Mouse (Mus musculus) left cerebral cortex, postnatal 4 days (tissue): Measurements from ENCODE around the gene Snrpd2. TPM values are rescaled to one million over a fixed set of nuclear protein-coding genes. Genes with fewer than 3 reads are reported as not detected.
"Not testable (repeated sequence)": the region's sequence is repeated elsewhere in the genome, so short reads cannot be mapped to it uniquely, and the experiment has no call there.

ENCODE experiments used
- DNase-seq: peaks from one replicate; pipeline ENCODE4 v3.0.0-alpha.2; 2022
- intact Hi-C: fragments of 180-260 bp; cut with DNase I; formaldehyde crosslinking; loops from one replicate; pipeline ENCODE4 v1.15.1; 2025
- total RNA-seq, 2 experiments: library from RNA; stranded (reverse); gene quantifications; 2 replicates each; pipeline ENCODE4 v1.2.3; 2021

The Snrpd2 gene
- total RNA-seq, 2 experiments from 2014 or later: 126 to 130 TPM

DNA sequence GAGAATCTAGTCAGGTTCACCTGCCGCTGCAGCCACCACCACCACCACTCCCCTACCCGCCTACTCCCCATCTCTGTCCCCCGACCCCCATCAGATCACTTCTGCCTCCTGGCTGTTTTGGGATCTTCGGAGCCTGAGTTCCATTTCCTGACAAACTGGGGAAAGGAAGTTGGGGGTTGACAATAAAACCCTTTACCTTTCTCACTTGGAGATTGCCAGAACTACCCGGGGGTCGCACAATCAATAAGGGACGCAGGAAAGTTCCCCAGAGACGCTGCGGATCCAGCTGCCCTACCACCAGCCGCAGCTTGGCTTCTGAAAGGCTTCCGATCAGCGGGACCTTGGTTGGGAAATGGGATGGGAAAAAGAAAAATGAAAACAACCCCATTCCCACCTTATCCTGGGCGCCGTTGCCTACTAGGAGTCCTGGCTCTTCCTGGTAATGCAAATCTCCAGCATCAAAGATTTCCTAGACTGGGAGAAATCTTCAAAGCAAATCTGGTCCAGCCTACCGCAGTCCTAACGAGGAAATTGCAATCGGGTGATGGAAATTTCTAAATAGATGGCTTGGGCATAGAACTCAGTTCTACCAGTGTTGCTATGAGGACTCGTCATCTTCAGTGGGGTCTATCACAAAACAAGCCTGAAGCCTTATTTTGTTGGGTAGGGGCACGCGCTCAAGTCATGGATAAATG lies 1.2 kb upstream of the Snrpd2 start:
- DNase-seq: no peak
- intact Hi-C loops: no loop called here

DNA sequence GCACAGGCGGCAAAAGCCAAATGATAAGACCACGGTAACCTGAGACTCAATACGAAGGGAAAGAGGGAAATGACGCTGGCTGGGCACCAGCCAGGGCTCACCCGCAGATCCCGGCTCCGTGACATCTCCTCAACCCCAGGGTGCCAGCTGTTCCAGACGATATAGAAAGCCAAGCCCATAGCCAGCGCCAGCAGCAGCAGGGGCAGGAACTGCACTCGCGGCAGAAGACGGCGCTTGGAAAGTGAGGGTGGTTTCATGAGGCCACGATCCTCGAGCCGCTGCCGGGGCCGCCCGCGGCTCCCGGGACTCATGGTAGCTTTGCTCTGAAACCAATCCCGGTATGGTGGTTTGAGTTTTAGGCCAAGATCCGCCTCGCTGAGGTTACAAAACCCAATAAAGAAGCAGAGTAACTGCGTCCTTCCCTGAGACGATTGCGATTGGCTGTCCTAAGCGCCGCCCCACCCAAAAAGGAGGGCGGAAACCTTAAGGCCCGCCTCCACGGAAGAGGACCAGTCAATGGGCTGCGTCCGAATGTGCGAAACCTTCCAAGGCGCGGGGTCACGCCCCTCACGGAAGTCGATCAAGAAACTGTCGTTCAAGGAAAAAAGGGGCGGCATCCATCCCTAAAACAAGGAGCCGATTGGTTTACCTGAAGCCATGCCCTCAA lies 514 bp upstream of the Snrpd2 start, which contains the start of gene Qpctl:
TSS of gene Qpctl (minus strand) at position 417 of the 667 bp plus-strand sequence.
- intact Hi-C loops: no loop called here
- peak; percentile 99 for DNase-seq

DNA sequence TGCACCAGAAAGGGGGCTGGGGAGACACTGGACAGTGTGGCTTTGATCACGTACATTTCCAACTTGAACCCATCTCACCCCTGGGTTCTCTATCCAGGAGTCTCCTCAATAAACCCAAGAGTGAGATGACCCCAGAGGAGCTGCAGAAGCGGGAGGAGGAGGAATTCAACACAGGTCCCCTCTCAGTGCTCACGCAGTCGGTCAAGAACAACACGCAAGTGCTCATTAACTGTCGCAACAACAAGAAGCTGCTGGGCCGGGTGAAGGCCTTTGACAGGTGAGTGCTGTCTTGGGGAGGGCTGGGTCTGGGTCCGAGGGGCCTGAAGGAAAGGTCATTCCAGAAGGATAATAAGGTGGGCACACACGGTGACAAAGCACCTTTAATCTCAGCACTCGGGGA lies 1.6 kb downstream of the Snrpd2 start:
- DNase-seq, intact Hi-C loops: not testable (repeated sequence)

DNA sequence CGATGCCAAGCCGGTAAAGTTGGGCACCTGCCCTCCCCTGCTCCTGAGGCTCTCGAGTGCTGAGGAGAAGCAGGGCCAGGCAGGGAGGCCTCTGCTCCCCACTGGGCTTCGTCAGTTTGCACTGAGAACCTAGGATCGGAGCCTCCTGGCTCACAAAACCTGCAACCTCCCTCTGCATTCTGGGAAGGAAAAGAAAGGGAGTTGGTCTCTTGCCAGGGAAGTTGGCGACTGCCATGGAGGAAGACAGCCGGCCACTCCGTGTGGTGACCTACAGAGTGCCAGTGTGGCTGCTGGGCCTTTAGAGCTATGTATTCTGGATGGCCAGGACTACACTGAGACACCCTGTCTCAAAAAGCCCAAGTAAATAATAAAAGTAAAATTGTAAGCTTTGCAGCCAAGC lies 5.3 kb downstream of the Snrpd2 start:
- intact Hi-C loops: no loop called here

DNA sequence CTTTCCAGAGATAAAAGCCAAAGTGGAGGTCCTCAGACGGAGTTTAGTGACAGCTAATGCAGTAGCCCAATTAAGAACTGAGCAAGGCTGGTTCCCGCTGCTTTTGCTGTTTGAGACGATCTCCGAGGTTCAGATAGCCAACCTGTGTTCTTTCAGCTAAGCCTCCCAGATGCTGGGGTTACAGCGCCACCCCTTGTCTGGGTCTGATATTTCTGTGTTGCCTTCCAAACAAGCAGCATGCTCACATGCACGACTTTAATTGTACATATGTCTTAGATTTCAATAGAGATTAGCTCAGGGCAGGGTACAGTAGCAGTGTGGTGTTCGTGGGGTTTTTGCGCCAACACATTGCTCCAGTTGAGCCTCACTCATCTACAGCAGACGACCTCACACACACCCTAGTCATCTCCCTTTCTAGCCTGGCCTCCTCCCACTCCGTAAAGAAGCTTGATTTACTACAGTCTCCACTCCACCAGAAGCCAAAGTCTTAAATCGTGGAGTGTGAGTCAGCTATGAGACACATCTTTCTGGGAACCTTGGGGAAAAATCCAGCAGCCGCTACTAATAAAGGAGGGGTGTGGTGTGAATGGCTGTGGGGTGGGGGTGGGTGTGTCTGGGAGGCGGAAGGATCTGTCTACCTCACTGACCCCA lies 6.4 kb downstream of the Snrpd2 start:
- intact Hi-C loops: no loop called here
- no peak for DNase-seq

More for the DNA sequence above, 5.3 kb downstream of the Snrpd2 start:
- DNase-seq: no peak

DNA sequence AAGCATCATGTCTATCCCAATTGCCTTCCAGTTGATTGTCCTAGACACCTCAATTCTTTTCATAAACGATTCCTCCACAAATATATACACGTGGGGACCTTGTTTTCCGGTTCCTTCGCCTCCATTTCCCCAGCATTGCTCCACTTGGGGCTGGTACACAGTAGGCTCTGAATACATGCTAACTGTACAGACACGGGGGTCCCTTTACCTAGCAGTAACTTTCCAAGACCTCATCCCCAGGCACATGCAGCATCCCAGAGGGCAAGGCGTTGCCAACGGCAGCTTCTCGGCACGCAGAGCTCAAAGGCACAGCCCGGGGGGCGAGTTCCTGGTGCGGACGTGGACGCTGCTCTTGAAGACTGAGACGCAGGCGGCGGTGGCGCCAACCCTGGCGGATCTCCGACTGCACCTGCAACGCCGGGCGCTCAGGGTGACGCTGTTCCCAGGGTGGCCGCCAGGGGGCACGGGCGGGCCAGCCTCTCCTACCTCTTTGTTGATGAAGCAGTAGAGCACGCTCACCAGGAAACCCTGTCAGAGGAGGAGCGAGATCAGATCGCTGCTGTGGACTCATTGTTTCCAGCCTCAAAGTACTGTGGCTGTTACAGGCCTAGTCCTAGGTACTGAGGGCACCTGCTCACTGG lies 7.8 kb downstream of the Snrpd2 start:
- intact Hi-C loops: no loop called here

DNA sequence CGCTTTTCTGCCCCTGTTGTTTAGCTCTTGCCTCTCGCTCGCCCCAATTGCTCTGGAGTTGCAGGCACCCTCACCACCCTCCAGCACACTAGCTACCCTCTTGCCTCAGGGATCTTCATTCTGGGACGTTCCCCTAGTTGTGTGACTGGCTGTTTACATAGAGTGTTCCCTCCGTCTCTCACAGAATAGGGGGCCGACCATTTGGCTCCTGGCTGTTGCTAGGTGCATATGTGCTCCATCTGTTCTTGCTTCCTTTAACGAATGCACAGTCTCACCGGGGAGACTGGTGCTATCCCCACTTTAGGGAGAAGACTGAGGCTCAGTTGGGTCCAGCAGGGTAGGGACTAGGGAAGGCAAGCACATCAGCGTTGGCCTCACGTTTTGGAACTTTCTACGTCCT lies 9.1 kb downstream of the Snrpd2 start:
- intact Hi-C loops: no loop called here
- DNase-seq: no peak

More for the DNA sequence above, 7.8 kb downstream of the Snrpd2 start:
- DNase-seq: peak; percentile 93

DNA sequence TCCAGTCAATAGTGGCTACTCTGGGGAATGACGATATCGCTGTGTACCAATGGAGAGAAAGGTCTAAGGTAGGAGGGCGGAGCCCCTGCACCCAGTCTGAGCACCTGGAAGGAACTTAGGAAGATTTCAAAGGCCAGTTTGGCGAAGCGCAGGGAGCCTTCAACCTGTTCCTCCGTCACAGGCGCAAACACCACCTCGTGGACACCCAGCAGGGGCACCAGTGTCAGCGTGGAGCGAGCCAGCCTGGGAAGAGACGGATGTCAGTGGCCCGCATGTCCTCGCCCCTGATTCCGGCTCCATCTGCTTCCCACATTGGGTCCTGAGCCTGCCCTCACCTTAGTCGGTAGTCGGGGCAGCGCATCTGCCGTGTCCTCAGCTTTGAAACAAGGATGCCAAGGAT lies 9.9 kb downstream of the Snrpd2 start:
- intact Hi-C loops: no loop called here
- no peak for DNase-seq

DNA sequence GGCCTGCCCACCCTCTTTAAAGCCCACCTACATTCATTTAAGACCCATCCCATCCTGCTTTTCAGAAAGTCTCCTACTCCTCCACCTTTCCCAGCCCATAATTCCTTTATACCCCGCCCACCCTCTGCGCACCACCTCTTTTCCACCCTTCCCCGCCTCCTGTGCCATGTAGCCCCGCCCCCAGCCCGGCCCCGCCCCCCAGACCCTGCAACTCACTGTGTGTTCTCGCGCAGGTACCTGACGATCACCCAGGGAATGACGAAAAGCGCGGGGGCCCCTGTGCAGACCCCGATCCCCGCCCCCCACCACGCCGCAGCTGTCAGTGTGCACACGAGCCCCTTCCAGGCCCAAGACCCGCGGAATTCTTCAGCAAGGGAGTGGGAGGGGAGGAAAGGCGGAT lies 10.6 kb downstream of the Snrpd2 start:
- intact Hi-C loops: no loop called here
- no peak for DNase-seq

DNA sequence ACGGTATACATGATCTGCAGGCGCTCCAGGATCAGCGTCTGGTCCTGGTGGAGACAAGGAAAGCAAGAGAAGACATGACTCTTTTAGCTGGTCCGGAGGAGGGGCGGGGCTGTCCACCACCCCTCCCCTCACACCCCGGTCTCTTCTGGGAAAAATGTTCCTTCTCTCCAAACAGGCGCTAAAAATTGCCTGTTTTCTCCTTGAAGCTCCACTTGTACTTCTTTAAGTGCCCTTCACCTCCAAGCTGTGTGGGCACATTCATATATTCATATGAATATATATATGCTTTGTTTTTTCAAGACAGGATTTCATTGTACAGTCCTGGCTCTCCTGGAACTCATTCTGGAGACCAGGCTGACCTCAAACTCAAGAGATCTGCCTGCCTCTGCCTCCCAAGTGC lies 13.4 kb downstream of the Snrpd2 start:
- intact Hi-C loops: no loop called here
- no peak for DNase-seq

DNA sequence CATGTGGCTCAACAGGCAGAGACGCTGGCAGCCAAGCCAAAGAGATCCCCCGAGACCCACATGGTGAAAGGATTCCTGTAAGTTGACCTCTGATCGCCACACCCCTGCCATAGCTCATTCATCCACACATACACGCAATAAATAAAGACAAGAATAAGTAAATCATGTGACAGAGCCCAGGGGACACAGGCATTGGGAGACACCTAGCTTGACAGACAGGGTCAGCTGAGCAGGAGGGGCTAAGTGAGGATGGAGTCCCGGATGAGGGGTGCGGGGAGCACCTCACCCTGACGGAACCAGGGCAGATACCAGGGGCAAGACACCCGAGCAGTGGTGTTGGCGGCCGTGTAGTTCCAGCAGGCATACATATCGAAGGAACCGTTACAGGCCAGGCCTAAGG lies 14.2 kb downstream of the Snrpd2 start:
- no peak for DNase-seq
- intact Hi-C loops: no loop called here

DNA sequence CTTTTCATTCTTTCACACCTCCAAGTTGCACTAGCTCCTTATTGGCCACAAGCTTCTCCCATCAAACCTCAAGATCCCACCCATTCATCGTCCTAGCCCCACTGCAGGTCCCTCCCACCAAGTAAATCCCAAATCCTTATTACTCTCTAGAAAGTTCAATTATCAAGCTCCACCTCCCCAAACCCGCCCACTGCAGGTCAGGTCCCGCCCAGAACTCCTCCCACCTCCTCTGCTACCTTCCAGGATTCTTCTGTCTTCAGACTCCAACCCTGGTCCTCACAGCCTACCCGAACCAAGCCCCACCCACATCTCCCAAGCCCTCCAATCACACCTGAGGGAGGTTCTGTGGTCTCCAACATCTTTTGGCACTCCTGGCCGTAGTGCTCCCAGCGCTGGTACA lies 14.7 kb downstream of the Snrpd2 start:
- DNase-seq: no peak
- intact Hi-C loops: no loop called here

DNA sequence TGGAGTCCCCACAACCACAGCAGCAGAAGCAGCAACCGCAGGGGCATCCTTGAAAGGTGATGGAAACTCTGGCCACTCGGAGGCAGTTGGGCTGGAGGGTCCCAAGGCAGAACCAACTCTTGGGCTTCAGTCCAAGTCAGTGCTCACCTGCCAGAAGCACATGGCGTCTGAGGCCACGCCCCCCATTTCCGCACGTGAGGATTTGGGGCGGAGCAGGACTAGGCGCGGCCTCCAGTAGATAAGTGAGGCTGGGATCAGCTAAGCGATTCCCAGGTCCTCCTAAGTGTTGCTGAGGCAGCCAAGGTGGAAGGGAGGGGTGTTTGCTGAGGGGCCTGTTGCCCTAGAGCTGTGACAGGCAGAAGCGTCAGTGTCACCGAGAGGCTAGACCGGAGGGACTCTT lies 15.5 kb downstream of the Snrpd2 start:
- intact Hi-C loops: no loop called here

DNA sequence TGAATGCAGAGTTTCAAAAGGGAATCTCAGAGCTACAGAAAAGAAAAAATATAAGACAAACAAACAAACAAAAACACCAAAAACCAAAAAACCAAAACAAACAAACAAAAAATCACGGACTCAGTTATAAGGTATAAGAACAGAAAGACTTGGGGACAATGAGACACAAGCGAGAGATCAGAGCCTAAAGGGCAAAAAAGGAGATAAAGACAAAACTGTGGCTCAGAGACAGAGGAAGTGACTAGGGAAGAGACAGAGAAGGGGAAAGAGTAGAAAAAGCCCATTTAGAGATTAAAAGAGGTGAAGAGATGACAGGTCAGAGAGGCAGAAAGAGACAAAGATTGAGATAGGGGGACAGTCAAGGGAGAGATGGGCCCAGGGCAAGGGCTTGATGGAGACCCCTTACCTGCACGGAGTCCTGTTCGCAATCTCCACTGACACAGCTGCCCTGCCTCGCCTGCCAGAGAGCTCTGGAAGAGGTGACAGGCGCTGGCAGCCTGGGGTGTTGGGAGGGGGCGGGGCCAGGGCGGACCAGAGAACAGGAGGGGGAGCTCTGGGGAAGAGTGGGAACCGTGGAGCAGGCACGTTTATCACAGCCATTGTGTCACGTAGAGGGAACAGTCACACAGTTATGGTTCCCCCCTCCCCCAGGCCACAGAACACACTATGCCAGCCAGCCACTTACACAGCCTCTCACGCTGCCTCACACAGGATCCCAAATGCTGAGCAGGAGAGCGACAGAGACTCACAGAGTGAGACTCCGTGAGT lies 16.3 kb downstream of the Snrpd2 start, which contains the start of gene Gipr:
TSS of gene Gipr (minus strand) at position 472 of the 768 bp plus-strand sequence.
- intact Hi-C loops: no loop called here
- DNase-seq: no peak

More for the DNA sequence above, 15.5 kb downstream of the Snrpd2 start:
- no peak for DNase-seq

DNA sequence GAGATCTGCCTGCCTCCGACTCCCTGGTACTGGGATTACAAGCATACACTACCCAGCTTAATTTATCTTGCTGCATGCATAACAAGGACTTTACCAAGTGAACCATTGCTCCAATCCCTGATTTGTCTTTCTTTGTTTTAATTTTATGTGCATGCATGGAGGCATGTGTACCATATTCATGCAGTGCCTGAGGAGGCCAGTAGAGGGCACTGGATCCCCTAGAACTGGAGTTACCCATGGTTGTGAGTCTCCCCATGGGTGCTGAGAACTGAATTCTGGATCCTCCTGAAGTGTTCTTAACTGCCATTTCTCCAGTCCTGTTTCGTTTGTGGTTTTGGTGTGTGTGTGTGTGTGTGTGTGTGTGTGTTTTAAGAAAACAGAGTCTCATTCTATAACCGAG lies 17.5 kb downstream of the Snrpd2 start:
- intact Hi-C loops: no loop called here

DNA sequence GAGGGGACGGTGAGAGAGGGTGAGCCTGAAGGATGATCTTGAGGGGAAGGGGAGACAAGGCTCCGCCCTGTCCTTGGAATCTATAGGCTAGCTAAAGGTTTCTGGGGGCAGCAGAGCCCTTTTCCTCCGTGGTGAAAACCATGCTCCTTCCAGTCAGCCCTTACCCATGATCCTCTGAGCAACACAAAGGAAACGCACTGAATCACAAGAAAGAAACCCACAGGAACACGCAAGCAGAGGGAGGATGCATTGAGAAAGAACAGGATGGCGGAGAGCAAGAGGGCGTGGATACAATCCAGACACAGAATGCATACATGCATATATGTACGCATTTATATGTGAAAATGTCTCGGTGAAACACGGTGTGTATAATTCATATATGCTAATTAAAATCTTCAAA lies 20.0 kb downstream of the Snrpd2 start:
- DNase-seq: no peak
- intact Hi-C loops: no loop called here

More for the DNA sequence above, 17.5 kb downstream of the Snrpd2 start:
- DNase-seq: no peak

DNA sequence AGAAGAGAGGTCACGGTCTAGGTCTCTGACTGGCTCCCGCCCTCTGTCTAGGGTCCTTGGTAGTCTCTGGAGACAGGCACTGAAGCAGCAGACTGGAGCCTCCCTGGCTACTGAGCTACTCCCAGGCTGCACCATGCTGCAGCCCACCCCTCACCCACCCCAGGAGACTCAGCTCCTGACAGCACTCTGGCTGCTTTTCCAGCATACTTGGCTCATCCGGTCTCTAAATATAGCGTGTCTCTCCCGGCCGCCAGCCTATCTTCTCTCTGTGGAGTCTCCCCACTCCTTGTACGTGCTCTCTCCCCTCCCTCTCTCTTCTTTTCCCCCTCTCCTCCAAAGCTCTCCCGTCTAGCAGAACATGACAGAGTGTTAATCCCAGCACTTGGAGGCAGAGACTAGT lies 20.6 kb downstream of the Snrpd2 start:
- intact Hi-C loops: no loop called here
- DNase-seq: no peak

DNA sequence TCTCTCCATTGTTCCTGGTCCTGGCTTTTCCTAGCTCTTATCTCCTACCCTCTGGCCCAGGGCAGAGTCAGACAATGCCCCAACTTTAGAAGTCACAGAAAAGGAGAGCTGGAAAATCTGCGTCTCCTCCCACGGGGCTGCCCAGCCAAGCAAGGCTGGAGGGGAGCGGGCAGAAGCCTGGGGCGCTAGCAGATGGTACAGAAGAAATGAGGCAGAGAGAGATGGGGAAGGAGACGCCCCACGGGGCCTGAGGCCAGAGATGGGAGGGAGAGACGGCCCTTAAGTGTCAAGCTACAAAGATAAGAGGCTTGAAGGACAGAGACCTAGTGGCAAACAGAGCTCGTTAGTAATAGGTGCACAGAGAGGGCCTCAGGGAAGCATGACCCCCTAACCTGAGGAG lies 22.3 kb downstream of the Snrpd2 start:
- intact Hi-C loops: no loop called here
- DNase-seq: no peak

DNA sequence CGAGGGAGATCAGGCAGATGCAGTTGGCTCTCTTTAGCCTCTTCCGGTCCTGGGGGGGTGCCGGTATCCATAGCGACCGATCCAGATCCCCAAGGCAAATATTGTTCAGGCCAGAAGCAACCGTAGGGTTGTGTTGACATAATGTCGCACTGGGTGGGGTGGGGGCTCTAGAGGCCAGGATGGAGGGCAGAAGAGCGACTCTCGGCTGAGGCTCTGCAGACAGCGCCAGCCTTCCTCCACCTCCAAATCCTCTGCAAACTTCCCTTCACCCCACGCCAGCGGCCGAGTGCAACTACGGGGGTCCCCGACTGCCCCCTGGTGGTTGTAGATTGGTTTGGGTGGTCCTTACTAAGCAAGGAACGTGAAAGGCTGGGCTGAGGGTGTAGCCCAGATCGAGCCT lies 23.4 kb downstream of the Snrpd2 start:
- DNase-seq: peak; percentile 93
- intact Hi-C loops: no loop called here

DNA sequence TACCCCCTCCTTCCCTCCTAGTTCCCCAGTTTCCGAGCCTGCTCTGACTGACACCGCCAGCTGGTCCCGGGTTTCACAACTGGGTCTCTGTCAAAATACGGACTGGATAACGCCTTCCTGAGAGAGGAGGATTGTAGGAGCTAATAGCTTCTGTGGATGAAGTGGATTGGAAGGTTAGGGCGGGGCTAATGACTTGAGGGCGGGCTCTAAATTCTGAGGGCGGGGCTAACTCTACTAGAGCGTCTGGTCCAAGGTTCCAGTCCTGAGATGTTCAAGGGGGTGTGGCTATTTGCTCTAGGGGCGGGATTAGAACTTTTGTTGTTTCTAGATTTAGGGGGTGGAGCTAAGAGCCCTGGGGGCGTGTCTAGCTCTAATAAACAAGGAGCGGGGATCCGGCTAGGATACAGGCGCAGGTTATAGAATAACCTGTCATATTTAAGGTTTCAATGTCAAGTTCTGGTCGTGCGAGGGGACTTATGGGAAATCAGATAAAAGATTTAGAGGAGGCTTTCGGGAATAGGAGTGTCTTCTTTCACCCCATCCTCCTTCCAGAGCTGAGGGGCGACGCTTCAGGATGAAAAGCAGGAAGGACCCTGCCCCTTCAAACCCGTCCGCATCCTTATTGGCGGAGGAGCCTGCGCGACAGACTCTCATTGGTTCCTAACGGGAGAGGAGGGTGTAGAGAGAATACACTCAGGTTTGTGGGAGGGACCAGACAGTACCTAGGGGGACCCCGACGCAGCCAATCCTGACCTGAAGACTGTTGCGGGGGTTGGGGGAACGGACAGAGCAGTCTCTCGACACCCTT lies 26.4 kb downstream of the Snrpd2 start, which contains the start of gene Eml2:
TSS of gene Eml2 (plus strand) at position 714 of the 808 bp plus-strand sequence.
- DNase-seq: peak; percentile 75
- intact Hi-C loops: no loop called here
